30 mouse cellular contexts compared by ENCODE assay signal in genomic region chrX:56771751-56772150, GRCm38 (mm10). TPM values are rescaled to one million over a fixed set of nuclear protein-coding genes. Genes with fewer than 3 reads are reported as not detected.
"Had no signal": no experiment of that assay in that cellular context is flagged by ENCODE, and none has a peak within 500 bp of the region (broad histone marks: within the 10 kb centered on the region; RNA-seq: fewer than 3 reads in every experiment).

No protein-coding gene starts in this region.

- H3K27me3 ChIP-seq: heart, embryonic 12.5 days; hindbrain, embryonic 12.5 days; intestine, embryonic 15.5 days; kidney, embryonic 15.5 days; limb, embryonic 13.5 days; limb, embryonic 15.5 days; liver, embryonic 12.5 days had no signal

- H3K4me3 ChIP-seq: gastrocnemius, adult 2 months; heart, embryonic 10.5 days; heart, embryonic 12.5 days; hindbrain, embryonic 10.5 days; hindbrain, embryonic 12.5 days; intestine, embryonic 15.5 days; kidney, embryonic 15.5 days; limb, embryonic 13.5 days; limb, embryonic 15.5 days; liver, embryonic 12.5 days had no signal

- DNase-seq: gastrocnemius, adult 2 months; gastrocnemius, postnatal 10 days; gastrocnemius, postnatal 25 days; heart, adult 18-20 months; heart, postnatal 10 days; heart, postnatal 4 days; kidney, adult 18-20 months; kidney, adult 9 months; kidney, postnatal 14 days; kidney, postnatal 36 days; layer of hippocampus, adult 9-11 months; layer of hippocampus, postnatal 36 days; left cerebral cortex, postnatal 4 days had no signal

- H3K27ac ChIP-seq: heart, embryonic 10.5 days; hindbrain, embryonic 10.5 days; hindbrain, embryonic 12.5 days; hindbrain, embryonic 14.5 days; intestine, embryonic 15.5 days; kidney, embryonic 15.5 days; kidney, postnatal 0 days; limb, embryonic 13.5 days; limb, embryonic 15.5 days; liver, embryonic 12.5 days; liver, embryonic 14.5 days had no signal

- H3K36me3 ChIP-seq: heart, embryonic 10.5 days; heart, embryonic 12.5 days; hindbrain, embryonic 10.5 days; hindbrain, embryonic 12.5 days; intestine, embryonic 15.5 days; kidney, embryonic 15.5 days; limb, embryonic 13.5 days; limb, embryonic 15.5 days; liver, embryonic 12.5 days had no signal

- H3K9ac ChIP-seq: heart, embryonic 12.5 days; hindbrain, embryonic 12.5 days; hindbrain, embryonic 14.5 days; intestine, embryonic 15.5 days; kidney, embryonic 15.5 days; limb, embryonic 13.5 days; limb, embryonic 15.5 days; liver, embryonic 12.5 days; liver, embryonic 14.5 days had no signal

- H3K4me1 ChIP-seq: heart, embryonic 10.5 days; hindbrain, embryonic 10.5 days; hindbrain, embryonic 12.5 days; intestine, embryonic 15.5 days; kidney, embryonic 15.5 days; limb, embryonic 13.5 days; limb, embryonic 15.5 days; liver, embryonic 12.5 days had no signal

RNA-seq across cellular contexts. Expression of gene Fhl1, which starts 40.2 kb away (rescaled TPM):
- total RNA-seq: granulocyte monocyte progenitor cell, adult 5-6 weeks had no signal
- polyA plus RNA-seq: inflammation-experienced regulatory T-cells, adult 6 months had no signal

RNA-seq across cellular contexts. Expression of gene Map7d3, which starts 50.4 kb away (rescaled TPM):
- total RNA-seq: layer of hippocampus, adult 8-10 months; layer of hippocampus, postnatal 14 days; layer of hippocampus, postnatal 36 days; left cerebral cortex, adult 18-20 months had no signal
